Mouse (Mus musculus) spleen, adult 2 months (tissue): ENCODE measurements around the gene Arpc2. TPM values are rescaled to one million over a fixed set of nuclear protein-coding genes. Genes with fewer than 3 reads are reported as not detected.

Source experiments
- DNase-seq, 2 experiments: peaks; one replicate each; pipeline versions ENCODE4 v3.0.0 to v3.0.0-alpha.2; 2012 to 2021; ENCODE audit warnings: low spot score in 2 of 2, low read depth in 1 of 2
- H3K27ac ChIP-seq: fragments of 200-500 bp; 2 replicates; pipeline ENCODE4 v1.5.1; 2012; ENCODE audit warnings: low read length, inconsistent platforms; ENCODE audit not compliant: insufficient read depth
- H3K27me3 ChIP-seq: fragments of 200-500 bp; 2 replicates; pipeline ENCODE4 v1.6.1; 2012; ENCODE audit warnings: mild to moderate bottlenecking, moderate library complexity, low read length, inconsistent platforms; ENCODE audit not compliant: control insufficient read depth, insufficient read depth
- H3K36me3 ChIP-seq: fragments of 200-500 bp; 2 replicates; pipeline ENCODE4 v1.6.1; 2012; ENCODE audit warnings: mild to moderate bottlenecking, low read length, inconsistent platforms; ENCODE audit not compliant: control insufficient read depth, insufficient read depth
- H3K4me1 ChIP-seq: fragments of 200-500 bp; 2 replicates; pipeline ENCODE4 v1.6.1; 2011; ENCODE audit warnings: inconsistent platforms; ENCODE audit not compliant: control insufficient read depth, insufficient read depth, insufficient read length
- H3K4me3 ChIP-seq: fragments of 200-500 bp; 2 replicates; pipeline ENCODE4 v1.5.1; 2011; ENCODE audit warnings: mild to moderate bottlenecking, inconsistent platforms; ENCODE audit not compliant: insufficient read depth, insufficient read length; ENCODE audit errors: extremely low read depth
- CTCF ChIP-seq: fragments of 200-500 bp; IDR thresholded peaks from 2 replicates; pipeline ENCODE4 v1.5.1; 2011; ENCODE audit warnings: mild to moderate bottlenecking, inconsistent platforms; ENCODE audit not compliant: insufficient read depth, insufficient read length, insufficient replicate concordance; ENCODE audit errors: extremely low read depth
- POLR2A ChIP-seq: fragments of 200-500 bp; IDR thresholded peaks from 2 replicates; pipeline ENCODE4 v1.6.1; 2011; ENCODE audit warnings: low read depth, low read length, inconsistent platforms
- WGBS: fragments of 180-500 bp; shearing (Covaris S2); methylation state at CpG from one replicate; pipeline ENCODE4 v1.1.7; 2018; 5-methylcytosine and 5-hydroxymethylcytosine counted together
- polyA plus RNA-seq: library from polyadenylated mRNA; depleted of rRNA; stranded (reverse); fragments of >200 nt; gene quantifications from 2 replicates; pipeline ENCODE4 v1.2.3, GENCODE M21; 2012

Gene Arpc2
- polyA plus RNA-seq, 1 experiment = 186 TPM

- DNase-seq = no peak
- H3K27me3 ChIP-seq = no peaks in the 10 kb centered on the region
- TF ChIP-seq CTCF (no peak), POLR2A (no peak)
- no peak overlapping the region for H3K27ac ChIP-seq
- 80% methylated on average over 12 of the region's 12 CpGs for WGBS
- no peaks in the 10 kb centered on the region for H3K36me3 ChIP-seq
- no peaks in the 10 kb centered on the region; the same call in 1 of the 2 replicates for H3K4me1 ChIP-seq
- H3K4me3 ChIP-seq = no peak overlapping the region
These were observed 38.0 kb upstream of the Arpc2 start for GRCm38 (mm10) chr1:74197726-74198470.

GRCm38 (mm10) chr1:74199046-74199445, 36.8 kb upstream of the Arpc2 start:
- TF ChIP-seq POLR2A = no peak
- TF ChIP-seq CTCF = no peak
- Histone ChIP-seq H3K27ac (no peak overlapping the region), H3K36me3 (no peaks in the 10 kb centered on the region)

GRCm38 (mm10) chr1:74201048-74201844, 34.6 kb upstream of the Arpc2 start:
- Histone ChIP-seq H3K4me1 (no peaks in the 10 kb centered on the region; the same call in 1 of the 2 replicates), H3K4me3 (no peak overlapping the region), H3K36me3 (no peaks in the 10 kb centered on the region), H3K27me3 (no peaks in the 10 kb centered on the region), H3K27ac (no peak overlapping the region)
- no peak for TF ChIP-seq POLR2A
- peak in 1 of 2 experiments; percentile 25 for DNase-seq
- 46% methylated on average over 7 of the region's 7 CpGs for WGBS

More at GRCm38 (mm10) chr1:74199046-74199445, 36.8 kb upstream of the Arpc2 start:
- no peaks in the 10 kb centered on the region; the same call in 1 of the 2 replicates for H3K4me1 ChIP-seq
- WGBS = 88% methylated on average over 8 of the region's 8 CpGs
- DNase-seq = no peak
- no peaks in the 10 kb centered on the region for H3K27me3 ChIP-seq
- H3K4me3 ChIP-seq = no peak overlapping the region

- 73% methylated on average over 5 of the region's 5 CpGs for WGBS
- DNase-seq = no peak
- TF ChIP-seq CTCF = no peak
- TF ChIP-seq POLR2A = no peak
These were observed 32.4 kb upstream of the Arpc2 start for GRCm38 (mm10) chr1:74203457-74203856.

GRCm38 (mm10) chr1:74205881-74206280, 30.0 kb upstream of the Arpc2 start:
- peak in 1 of 2 experiments; percentile 35 for DNase-seq
- Histone ChIP-seq H3K27ac (no peak overlapping the region), H3K4me1 (no peaks in the 10 kb centered on the region; the same call in 1 of the 2 replicates), H3K36me3 (no peaks in the 10 kb centered on the region), H3K27me3 (no peaks in the 10 kb centered on the region), H3K4me3 (no peak overlapping the region)
- 43% methylated on average over 7 of the region's 7 CpGs for WGBS
- peak; percentile 34; the same call in 1 of the 2 replicates for TF ChIP-seq CTCF
- TF ChIP-seq POLR2A = no peak

More at GRCm38 (mm10) chr1:74203457-74203856, 32.4 kb upstream of the Arpc2 start:
- Histone ChIP-seq H3K36me3 (no peaks in the 10 kb centered on the region), H3K27me3 (no peaks in the 10 kb centered on the region), H3K4me3 (no peak overlapping the region), H3K4me1 (no peaks in the 10 kb centered on the region; the same call in 1 of the 2 replicates), H3K27ac (no peak overlapping the region)

- 67% methylated on average over 8 of the region's 8 CpGs for whole genome bisulfite sequencing
These were observed 29.2 kb upstream of the Arpc2 start for GRCm38 (mm10) chr1:74206642-74207041.

More at GRCm38 (mm10) chr1:74206642-74207041, 29.2 kb upstream of the Arpc2 start:
- Histone ChIP-seq H3K36me3 (no peaks in the 10 kb centered on the region), H3K4me3 (no peak overlapping the region), H3K27ac (no peak overlapping the region), H3K27me3 (no peaks in the 10 kb centered on the region), H3K4me1 (no peaks in the 10 kb centered on the region)
- no peak for DNase-seq
- TF ChIP-seq CTCF = no peak
- no peak for TF ChIP-seq POLR2A
